Mouse (Mus musculus): ENCODE data around the gene Gadd45gip1. TPM values are rescaled to one million over a fixed set of nuclear protein-coding genes. Genes with fewer than 3 reads are reported as not detected.

The Gadd45gip1 gene
- polyA plus RNA-seq (2016; fragmentation: Nextera tagmentation; extraction: Ambion mirVana): 49.1 and 49.6 TPM in 2 replicates

DNA sequence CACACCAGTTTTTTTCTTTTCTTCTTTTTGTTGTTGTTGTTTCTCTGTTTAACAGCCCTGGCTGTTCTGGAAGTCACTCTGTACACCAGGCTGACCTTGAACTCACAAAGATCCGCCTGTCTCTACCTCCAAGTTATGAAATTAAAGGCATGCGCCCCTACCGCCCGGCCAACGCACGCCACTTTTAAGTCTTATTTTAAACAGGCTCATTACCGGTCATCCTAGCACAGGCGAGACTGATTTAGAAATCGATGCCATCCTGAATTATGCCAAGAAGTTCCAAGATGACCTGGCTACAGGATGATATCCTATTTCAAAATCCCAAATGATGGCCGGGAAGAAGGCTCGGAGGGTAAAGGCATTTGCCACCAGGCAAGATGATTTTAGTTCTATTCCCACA lies at the start of gene Gadd45gip1:
Gene Gadd45gip1, plus strand, starts transcription at position 33 of the 400 bp plus-strand sequence.
- Histone ChIP-seq H3K27me3 (ENCODE audit: poor library complexity, severe bottlenecking) (no peaks in the 10 kb centered on the region), H3K36me3 (replicated peaks) (peaks cover 32% of the 10 kb centered on the region), H3K4me1 (peaks cover 29% of the 10 kb centered on the region), H3K4me3 (peak within 1 kb of the TSS; percentile 93), H3K9me3 (no peaks in the 10 kb centered on the region), H3K27ac (peak within 1 kb of the TSS; percentile 100)
- no peak for DNase-seq (ENCODE audit: extremely low spot score, low spot score)
- WGBS: 82% methylated on average over 11 of the region's 11 CpGs

DNA sequence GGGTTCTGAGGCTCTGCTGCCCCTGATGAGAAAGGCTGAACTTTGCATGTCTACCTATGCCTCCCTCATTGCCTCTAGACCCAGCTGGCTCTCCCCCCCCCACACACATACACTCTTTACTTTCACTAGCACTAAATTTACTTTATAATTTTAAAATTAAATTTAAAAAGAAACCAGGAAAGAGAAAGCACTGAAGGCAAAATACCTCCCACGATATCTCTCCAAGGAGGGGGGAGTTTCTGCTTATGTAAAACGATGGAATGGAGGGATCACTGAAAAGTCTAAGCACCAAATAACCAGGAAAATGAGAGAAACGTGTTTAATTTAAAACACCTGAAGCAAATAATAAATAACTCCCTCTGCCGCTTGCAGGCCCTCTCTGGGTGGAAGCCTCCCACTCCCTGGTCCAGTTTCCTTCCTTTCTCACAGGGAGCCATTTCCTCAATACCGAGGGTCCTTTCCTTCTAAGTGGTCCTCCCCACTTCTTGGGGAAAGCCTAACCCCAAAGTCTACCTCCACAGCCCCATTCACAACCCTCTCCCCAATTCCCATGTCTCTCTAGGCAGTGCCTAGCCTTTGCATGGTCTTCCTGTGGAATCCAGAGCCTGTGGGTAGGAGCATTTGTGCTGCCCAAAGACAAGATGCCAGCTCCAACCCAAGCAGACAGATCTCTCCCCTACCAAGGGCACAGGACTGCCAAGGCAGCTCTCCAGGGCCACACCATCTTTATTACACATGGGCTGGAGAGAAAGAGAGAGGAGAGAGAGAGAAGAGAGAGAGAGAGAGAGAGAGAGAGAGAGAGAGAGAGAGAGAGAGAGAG lies 49.4 kb upstream of the Gadd45gip1 start:
- 2% methylated on average over 5 of the region's 5 CpGs for WGBS
- H3K36me3 ChIP-seq (replicated peaks): no peaks in the 10 kb centered on the region
- peak; percentile 22 for DNase-seq (ENCODE audit: extremely low spot score, low spot score)
- H3K4me3 ChIP-seq: no peak overlapping the region
- H3K27ac ChIP-seq: no peak overlapping the region
- H3K27me3 ChIP-seq (ENCODE audit: poor library complexity, severe bottlenecking): peaks cover 100% of the 10 kb centered on the region
- no peaks in the 10 kb centered on the region for H3K9me3 ChIP-seq
- H3K4me1 ChIP-seq: peaks cover 60% of the 10 kb centered on the region

DNA sequence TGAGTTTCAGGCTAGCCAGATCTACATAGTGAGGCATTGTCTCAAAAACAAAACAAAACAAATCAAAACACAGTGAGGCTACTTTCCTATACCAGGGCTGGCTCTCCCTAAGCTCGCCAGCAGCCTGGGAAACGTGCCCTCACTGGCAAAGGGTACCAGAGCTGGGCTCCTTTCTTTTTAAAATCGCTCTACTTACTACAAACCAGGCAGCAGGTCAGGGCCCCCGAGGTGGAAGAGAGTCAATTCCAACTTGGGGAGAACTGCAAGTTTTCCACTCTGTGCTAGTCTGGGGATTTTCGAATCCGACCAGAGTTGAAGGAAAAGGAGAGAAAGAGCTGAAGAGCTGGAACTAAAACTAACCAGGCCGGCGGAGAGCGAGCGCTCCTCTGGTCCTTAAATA lies 48.6 kb upstream of the Gadd45gip1 start:
- Histone ChIP-seq H3K4me3 (no peak overlapping the region), H3K27ac (no peak overlapping the region), H3K4me1 (peaks cover 60% of the 10 kb centered on the region), H3K9me3 (no peaks in the 10 kb centered on the region), H3K36me3 (replicated peaks) (no peaks in the 10 kb centered on the region), H3K27me3 (ENCODE audit: poor library complexity, severe bottlenecking) (peaks cover 100% of the 10 kb centered on the region)
- DNase-seq (ENCODE audit: extremely low spot score, low spot score): peak; percentile 34
- WGBS: 1% methylated on average over 10 of the region's 10 CpGs

DNA sequence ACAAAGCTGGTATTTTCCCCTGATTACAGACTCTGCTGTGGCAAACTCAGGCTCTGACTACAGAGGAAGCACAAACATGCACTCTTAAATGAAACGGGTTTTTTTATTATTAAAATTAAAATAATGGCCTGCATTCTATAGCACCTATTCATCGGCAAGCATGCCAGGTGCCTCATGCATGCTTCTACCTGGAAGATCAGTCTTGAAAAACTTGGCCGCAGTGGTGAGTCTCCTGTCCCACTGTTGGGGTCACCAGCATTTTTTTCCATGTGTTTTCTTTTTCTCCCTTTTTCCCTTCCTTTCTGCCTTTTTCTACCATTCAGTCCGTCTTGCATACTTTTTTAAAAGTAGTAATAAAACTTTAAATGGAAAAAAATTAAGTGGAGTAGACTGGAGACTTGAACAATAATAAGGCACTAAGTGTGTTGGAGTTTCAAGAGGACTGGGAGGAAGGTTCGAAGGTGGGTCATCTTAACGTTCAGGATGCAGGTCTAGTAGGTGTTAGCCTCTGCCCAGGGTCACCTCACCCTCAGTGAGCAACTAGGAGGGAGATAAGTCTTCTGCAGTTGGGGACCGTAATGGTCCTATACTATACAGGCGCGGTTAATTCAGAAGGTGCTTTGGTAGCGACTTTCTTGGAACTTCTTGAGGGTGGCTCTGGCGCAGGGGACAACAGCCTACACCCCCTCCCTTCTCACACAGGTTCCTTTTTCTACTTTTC lies 48.0 kb upstream of the Gadd45gip1 start:
- H3K36me3 ChIP-seq (replicated peaks): no peaks in the 10 kb centered on the region
- H3K4me1 ChIP-seq: peaks cover 57% of the 10 kb centered on the region
- peak; percentile 16 for DNase-seq (ENCODE audit: extremely low spot score, low spot score)
- WGBS: 3% methylated on average over 11 of the region's 11 CpGs
- H3K4me3 ChIP-seq: no peak overlapping the region
- H3K27me3 ChIP-seq (ENCODE audit: poor library complexity, severe bottlenecking): peaks cover 100% of the 10 kb centered on the region
- H3K9me3 ChIP-seq: no peaks in the 10 kb centered on the region
- no peak overlapping the region for H3K27ac ChIP-seq

DNA sequence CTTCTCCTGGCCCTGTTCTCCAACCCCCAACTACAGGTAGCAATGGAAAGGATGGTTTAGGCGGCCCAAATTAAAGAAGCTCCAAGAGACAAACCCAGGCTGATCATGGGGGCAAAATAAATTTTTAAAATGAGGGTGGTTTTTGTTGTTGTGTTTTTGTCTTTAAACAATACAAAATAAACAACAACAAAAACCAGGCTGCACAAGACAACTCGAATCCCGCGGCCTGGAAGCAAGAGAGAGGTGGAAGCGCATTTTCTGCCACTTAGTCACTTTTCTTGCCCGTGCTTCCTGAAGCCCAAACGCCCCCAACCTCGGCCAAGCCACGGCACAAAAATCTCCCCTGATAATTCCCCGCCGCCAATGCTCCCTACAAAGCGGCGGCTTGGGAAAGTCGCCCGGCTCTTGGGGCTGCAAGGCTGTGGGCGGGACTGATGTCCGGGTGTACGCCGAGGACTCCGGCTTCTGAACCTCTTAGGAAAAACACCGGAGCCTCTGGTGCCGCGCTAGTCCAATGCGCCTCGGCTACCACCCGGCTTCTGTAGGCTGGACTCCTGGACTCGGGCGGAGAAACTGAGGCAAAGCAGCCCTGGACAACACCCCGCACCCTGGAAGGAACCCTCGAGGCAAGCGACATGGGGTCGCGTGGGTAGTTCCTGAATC lies 47.3 kb upstream of the Gadd45gip1 start:
- under 1% methylated on average over 33 of the region's 33 CpGs for WGBS
- H3K4me3 ChIP-seq: peak overlapping the region; percentile 5; the same call in 1 of the 2 replicates
- peak; percentile 41 for DNase-seq (ENCODE audit: extremely low spot score, low spot score)
- peaks cover 50% of the 10 kb centered on the region for H3K4me1 ChIP-seq
- H3K27ac ChIP-seq: no peak overlapping the region
- H3K36me3 ChIP-seq (replicated peaks): no peaks in the 10 kb centered on the region
- H3K27me3 ChIP-seq (ENCODE audit: poor library complexity, severe bottlenecking): peaks cover 100% of the 10 kb centered on the region
- no peaks in the 10 kb centered on the region for H3K9me3 ChIP-seq

DNA sequence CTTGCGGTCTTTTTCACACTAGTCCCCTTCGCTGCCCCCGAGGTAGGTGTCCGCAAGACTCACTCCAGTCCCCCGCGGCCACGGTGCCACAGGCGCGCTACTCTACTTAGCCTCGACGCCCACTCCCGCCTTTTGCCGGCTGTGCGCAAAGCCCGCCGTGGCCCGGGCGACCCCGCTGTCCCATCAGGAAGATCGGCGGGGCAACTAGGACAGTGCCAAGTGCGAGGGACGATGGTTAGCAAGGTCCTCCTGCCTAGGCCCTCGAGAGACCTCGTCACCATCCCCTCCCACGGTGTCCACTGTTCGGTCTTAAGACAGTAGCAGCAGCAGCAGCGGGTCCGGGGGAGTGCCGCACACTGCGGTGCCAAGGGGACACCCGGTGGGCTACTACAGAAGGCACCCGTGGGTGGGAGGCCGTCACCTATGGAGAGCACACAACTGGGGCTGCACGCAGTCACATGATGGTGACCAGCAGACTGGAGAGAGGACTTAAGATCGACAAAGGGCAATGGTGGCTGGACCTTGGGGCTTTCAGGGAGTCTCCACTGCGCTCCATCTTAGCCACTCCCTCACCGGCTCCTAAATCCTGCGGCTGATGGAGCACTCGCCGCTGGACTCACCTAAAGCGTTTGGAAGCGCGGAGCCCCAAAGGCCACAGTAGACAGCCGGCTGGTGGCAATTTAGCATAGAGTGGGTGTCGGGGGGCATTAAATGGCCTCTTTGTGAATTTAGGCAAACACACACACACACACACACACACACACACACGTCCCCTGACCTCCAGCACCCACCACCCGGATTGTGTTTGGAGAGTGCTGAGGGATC lies 46.4 kb upstream of the Gadd45gip1 start:
- H3K4me3 ChIP-seq: peak overlapping the region; percentile 5; the same call in 1 of the 2 replicates
- under 1% methylated on average over 48 of the region's 48 CpGs for WGBS
- DNase-seq (ENCODE audit: extremely low spot score, low spot score): peak; percentile 48

DNA sequence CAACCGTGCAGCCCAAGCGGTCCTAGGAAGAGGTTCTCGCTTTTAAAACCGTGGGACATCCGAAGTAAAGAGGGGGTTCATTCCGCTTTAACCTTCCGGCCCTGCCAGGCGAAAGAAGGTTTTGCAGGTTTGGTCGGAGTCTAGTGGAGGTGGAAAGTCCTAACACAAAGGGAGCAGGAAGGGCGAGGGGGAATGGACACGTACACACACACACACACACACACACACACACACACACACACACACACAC lies 45.9 kb upstream of the Gadd45gip1 start:
- H3K4me1 ChIP-seq: peaks cover 39% of the 10 kb centered on the region
- no peaks in the 10 kb centered on the region for H3K36me3 ChIP-seq (replicated peaks)
- H3K27me3 ChIP-seq (ENCODE audit: poor library complexity, severe bottlenecking): peaks cover 100% of the 10 kb centered on the region
- WGBS: under 1% methylated on average over 11 of the region's 11 CpGs
- no peak overlapping the region for H3K4me3 ChIP-seq
- H3K27ac ChIP-seq: no peak overlapping the region
- DNase-seq (ENCODE audit: extremely low spot score, low spot score): peak; percentile 19
- H3K9me3 ChIP-seq: no peaks in the 10 kb centered on the region

More for the DNA sequence above, 46.4 kb upstream of the Gadd45gip1 start:
- Histone ChIP-seq H3K9me3 (no peaks in the 10 kb centered on the region), H3K4me1 (peaks cover 42% of the 10 kb centered on the region), H3K27me3 (ENCODE audit: poor library complexity, severe bottlenecking) (peaks cover 100% of the 10 kb centered on the region), H3K27ac (no peak overlapping the region), H3K36me3 (replicated peaks) (no peaks in the 10 kb centered on the region)

DNA sequence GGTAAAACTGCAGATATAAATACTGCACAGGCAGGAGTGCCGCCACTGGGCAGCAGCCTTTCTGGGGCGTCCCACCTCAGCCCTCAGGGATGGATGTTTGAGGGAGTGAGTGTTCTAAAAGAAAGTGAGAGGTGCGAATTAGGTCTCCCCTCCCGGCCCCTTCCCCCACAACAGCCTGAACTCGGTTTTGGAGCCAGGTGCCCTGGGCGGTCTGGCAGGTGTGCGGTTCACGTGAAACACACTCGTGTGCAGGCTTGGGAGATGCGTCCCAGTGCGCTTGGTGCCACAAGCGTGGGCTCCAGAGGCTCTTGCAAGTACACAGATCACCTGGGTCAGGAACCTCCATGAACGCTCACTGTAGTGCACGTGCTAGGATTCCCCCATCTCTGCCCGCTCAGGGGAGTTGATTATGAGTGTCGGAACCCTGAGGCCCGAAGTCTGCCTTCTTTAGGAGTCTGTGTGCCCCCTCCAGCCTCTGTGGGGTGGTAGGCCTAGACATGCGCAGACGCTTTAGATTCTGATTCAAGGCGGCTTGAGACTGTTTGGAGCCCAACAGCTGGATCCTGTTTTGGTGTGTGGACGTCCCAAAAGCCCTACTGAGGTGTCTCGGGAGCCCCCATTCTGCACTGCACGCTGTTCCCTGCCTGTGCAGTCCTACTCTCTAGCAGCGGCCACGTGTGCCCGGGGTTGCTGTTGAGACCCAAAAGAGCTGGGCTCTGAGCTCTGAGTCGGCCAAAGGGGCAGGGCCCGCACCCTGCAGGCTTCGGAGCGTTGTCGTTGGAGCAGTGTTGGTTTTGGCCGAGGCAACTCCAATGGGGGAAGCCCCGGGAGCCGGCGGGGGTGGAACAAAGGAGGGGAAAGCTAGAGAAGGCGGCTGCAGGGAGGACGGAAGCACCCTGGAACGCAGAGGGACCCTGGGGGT lies 45.3 kb upstream of the Gadd45gip1 start:
- Histone ChIP-seq H3K4me1 (peaks cover 39% of the 10 kb centered on the region), H3K36me3 (replicated peaks) (no peaks in the 10 kb centered on the region), H3K9me3 (no peaks in the 10 kb centered on the region), H3K27me3 (ENCODE audit: poor library complexity, severe bottlenecking) (peaks cover 100% of the 10 kb centered on the region), H3K4me3 (no peak overlapping the region), H3K27ac (no peak overlapping the region)
- DNase-seq (ENCODE audit: extremely low spot score, low spot score): peak; percentile 40
- WGBS: under 1% methylated on average over 38 of the region's 38 CpGs

DNA sequence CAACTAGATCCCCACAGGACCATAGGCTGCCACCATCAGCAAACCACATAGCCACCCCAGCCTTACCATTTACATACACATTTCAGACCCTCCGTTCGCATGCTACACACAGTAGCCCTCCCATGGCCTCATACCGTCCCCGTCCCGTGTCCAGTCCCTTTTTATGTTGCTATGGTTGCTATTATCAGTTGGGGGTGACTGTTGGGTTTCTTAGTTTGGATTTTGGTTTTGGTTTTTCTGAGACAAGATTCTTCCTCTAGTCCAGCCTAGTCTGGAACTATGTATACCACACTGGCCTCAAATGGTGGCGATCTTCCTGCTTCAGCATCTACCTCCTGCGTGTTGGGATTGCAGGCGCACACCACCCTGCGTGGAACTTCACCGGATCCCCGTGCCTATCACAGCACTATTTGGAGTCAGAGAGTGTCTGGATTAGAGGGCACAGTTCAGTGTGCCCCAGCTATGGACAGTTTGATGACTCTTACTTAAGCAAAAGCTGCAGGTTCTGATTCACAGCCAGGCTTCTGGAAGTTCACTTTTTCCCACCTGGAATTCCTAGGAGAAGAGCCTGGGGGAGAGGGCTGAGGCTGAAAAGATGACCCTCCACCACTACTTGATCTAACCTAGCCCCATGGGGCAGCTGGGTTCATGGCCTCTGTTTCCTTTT lies 44.4 kb upstream of the Gadd45gip1 start:
- Histone ChIP-seq H3K27me3 (ENCODE audit: poor library complexity, severe bottlenecking) (peaks cover 100% of the 10 kb centered on the region), H3K4me3 (no peak overlapping the region), H3K36me3 (replicated peaks) (no peaks in the 10 kb centered on the region), H3K4me1 (peaks cover 31% of the 10 kb centered on the region), H3K27ac (no peak overlapping the region), H3K9me3 (no peaks in the 10 kb centered on the region)
- DNase-seq (ENCODE audit: extremely low spot score, low spot score): peak; percentile 24
- 3% methylated on average over 11 of the region's 11 CpGs for WGBS

DNA sequence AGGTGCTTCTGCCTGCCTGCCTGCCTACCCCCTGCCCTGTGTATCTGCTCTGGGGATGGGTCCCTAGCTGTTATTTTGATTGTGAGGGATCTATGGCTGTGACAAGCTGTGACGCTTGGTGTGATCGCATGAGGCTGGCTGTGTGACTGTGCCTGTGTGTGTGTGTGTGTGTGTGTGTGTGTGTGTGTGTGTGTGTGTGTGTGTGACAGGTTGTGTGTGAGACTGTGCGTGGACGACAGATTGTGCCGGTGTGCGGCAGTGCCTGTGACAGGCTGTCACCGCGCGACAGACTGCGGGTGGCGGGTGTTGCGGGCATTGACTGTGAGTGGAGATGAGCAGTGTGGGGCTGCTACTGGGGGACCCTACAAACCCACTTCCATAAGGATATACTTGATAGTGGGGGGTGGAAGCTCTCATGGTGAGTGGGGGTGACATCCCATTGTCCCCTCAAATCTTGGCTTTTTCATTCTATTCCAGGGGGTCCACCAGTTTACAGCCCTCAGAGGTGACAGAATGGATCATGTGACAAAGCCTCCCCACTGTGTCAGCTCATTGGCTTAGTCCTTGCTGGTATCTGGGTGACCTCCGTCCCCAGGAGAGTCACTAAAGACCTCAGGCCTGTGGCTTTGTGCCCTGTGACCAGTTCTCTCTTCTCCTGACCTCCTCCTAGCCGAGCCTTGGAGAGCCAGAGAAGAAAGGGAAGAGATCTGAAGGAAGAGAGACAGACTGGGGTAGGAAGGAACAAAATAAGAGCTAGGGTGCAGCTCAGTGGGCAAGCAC lies 43.6 kb upstream of the Gadd45gip1 start:
- peaks cover 28% of the 10 kb centered on the region for H3K4me1 ChIP-seq
- no peaks in the 10 kb centered on the region for H3K36me3 ChIP-seq (replicated peaks)
- no peaks in the 10 kb centered on the region for H3K9me3 ChIP-seq
- H3K27ac ChIP-seq: no peak overlapping the region
- DNase-seq (ENCODE audit: extremely low spot score, low spot score): peak; percentile 15
- H3K4me3 ChIP-seq: no peak overlapping the region
- WGBS: 1% methylated on average over 13 of the region's 14 CpGs
- peaks cover 100% of the 10 kb centered on the region for H3K27me3 ChIP-seq (ENCODE audit: poor library complexity, severe bottlenecking)

Measured in forebrain, embryonic 10.5 days (tissue).